8 mouse cellular contexts compared by ENCODE assay signal in genomic region chr19:6489030-6489429, GRCm38 (mm10). TPM values are rescaled to one million over a fixed set of nuclear protein-coding genes. Genes with fewer than 3 reads are reported as not detected.
DNase-seq lines count a peak whose midpoint lies in the region; ATAC-seq and TF ChIP-seq lines count a peak whose summit lies in the region.
"Had no signal": no experiment of that assay in that cellular context is flagged by ENCODE, and none has a peak within 500 bp of the region (broad histone marks: within the 10 kb centered on the region; RNA-seq: fewer than 3 reads in every experiment).

No protein-coding gene starts in this region.

- no peaks in the 10 kb centered on the region for H3K9me3 ChIP-seq in intestine, postnatal 0 days (ENCODE audit: control insufficient read depth)
- H3K9me3 ChIP-seq: stomach, embryonic 15.5 days had no signal

- no peak overlapping the region for H3K9ac ChIP-seq in intestine, postnatal 0 days (ENCODE audit: low read depth, low read length)
- H3K9ac ChIP-seq: stomach, embryonic 15.5 days had no signal

- DNase-seq in adrenal gland, adult 2 months, result peak; percentile 79
- DNase-seq in cerebellum, postnatal 36 days, result peak; percentile 91 to 92
- peak; percentile 84 for DNase-seq in gastrocnemius, adult 2 months
- DNase-seq in left cerebral cortex, postnatal 4 days, result peak; percentile 94
- peak; percentile 37 to 71 for DNase-seq in monocyte, adult 2 months (ENCODE audit: low read depth in 1 of 2, low spot score in 2 of 2)
- peak; percentile 72 to 89 for DNase-seq in spleen, postnatal 10 days (ENCODE audit: low spot score in 2 of 2)

- peak; percentile 99 for TF ChIP-seq CTCF in gastrocnemius, adult 2 months (IDR thresholded peaks at IDR 0.05)
- peak; percentile 100 for TF ChIP-seq CTCF in intestine, postnatal 0 days (IDR thresholded peaks at IDR 0.05; ENCODE audit: low read depth)

- no peak overlapping the region for H3K4me2 ChIP-seq in intestine, postnatal 0 days (replicated peaks; ENCODE audit: low read depth)
- H3K4me2 ChIP-seq: stomach, embryonic 15.5 days had no signal

- no peaks in the 10 kb centered on the region for H3K36me3 ChIP-seq in intestine, postnatal 0 days (ENCODE audit: control insufficient read depth, insufficient read depth)
- H3K36me3 ChIP-seq: stomach, embryonic 15.5 days had no signal

- H3K4me3 ChIP-seq in gastrocnemius, adult 2 months, result no peak overlapping the region
- H3K4me3 ChIP-seq in intestine, postnatal 0 days (ENCODE audit: low read depth, low read length), result no peak overlapping the region
- H3K4me3 ChIP-seq: stomach, embryonic 15.5 days had no signal

- no peaks in the 10 kb centered on the region for H3K4me1 ChIP-seq in intestine, postnatal 0 days (replicated peaks; ENCODE audit: control insufficient read depth, insufficient read depth, low read length)
- H3K4me1 ChIP-seq: stomach, embryonic 15.5 days had no signal

- 1% methylated on average over 4 of the region's 4 CpGs for WGBS in intestine, postnatal 0 days

- H3K27ac ChIP-seq in gastrocnemius, adult 2 months, result no peak overlapping the region
- H3K27ac ChIP-seq in intestine, postnatal 0 days (ENCODE audit: low read depth, low read length), result no peak overlapping the region
- H3K27ac ChIP-seq: stomach, embryonic 15.5 days had no signal

- H3K27me3 ChIP-seq in intestine, postnatal 0 days (replicated peaks; ENCODE audit: control insufficient read depth, insufficient read depth, low read length), result peaks cover 27% of the 10 kb centered on the region

- intact Hi-C loops in gastrocnemius, adult 2 months (cut with DNase I), result loop anchor here (1.0 kb wide), 2 partner anchors 88 to 174 kb away; no protein-coding TSS in a partner anchor
- intact Hi-C loops in left cerebral cortex, postnatal 4 days (cut with DNase I), result no loop called here

- no peak for ATAC-seq in intestine, postnatal 0 days

RNA-seq across cellular contexts. Expression of gene Slc22a12, which starts 53.8 kb away (rescaled TPM):
- under 1 TPM; 0.37 to 0.45 TPM for total RNA-seq in adrenal gland, adult 2 months (2021)
- polyA plus RNA-seq in adrenal gland, adult 2 months (2012; rRNA removed), result 0.11 and 0.32 TPM in 2 replicates
- total RNA-seq in gastrocnemius, adult 2 months (2021), result not detected
- polyA plus RNA-seq in intestine, postnatal 0 days (2015; fragmentation: Nextera tagmentation; extraction: Ambion mirVana), result not detected in 2 replicates
- total RNA-seq in left cerebral cortex, postnatal 4 days (2021), result under 1 TPM in 1 of 2 experiments, not detected in 1; 0.30 TPM
- polyA plus RNA-seq: stomach, embryonic 15.5 days had no signal
